Mouse (Mus musculus) spleen, adult 12 weeks (tissue): ENCODE results near the gene Ufc1.
"Not testable (repeated sequence)": the region's sequence is repeated elsewhere in the genome, so short reads cannot be mapped to it uniquely, and the experiment has no call there.

Source experiments
- DNase-seq: peaks from one replicate; pipeline ENCODE4 v3.0.0; 2022; ENCODE audit warnings: low spot score

Ufc1 gene

DNA sequence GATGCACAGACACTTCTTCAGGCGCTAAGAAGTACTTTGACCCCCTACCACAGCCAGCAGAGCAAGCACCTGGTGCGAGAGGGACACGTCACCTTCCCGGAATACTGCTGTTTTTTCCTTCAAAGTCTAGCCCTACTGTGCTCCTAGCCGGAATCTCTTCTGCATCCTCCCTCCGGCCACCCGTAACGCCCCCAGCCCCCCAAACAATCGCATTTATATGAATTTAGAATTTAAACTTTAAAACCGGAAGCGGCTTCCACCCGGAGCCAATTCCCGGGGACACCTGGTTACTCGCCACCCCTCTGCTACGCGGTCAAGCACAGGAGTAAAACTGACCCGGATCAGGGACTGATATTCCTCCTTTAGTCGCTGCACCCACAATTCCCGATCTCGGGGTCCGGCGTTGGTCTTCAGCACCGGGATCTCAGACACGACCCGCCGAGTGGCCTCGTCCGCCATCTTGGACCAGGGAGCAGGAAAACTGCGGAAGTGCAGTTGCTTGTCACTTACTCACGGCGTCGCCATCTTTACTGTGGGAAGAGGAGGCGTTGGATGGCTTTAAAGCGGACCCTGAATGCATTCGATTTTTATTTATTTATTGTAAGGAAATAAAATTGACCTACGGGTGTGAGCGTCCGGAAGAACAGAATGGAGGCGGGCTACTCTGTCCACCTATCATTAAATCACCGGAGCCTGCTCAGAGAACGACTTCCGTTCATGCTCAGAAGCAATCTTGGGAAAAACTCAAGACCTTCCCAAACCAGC, at the start of gene Ufc1:
Gene Ufc1, minus strand, starts transcription at position 727 of the 765 bp plus-strand sequence.
- DNase-seq = peak; percentile 77

DNA sequence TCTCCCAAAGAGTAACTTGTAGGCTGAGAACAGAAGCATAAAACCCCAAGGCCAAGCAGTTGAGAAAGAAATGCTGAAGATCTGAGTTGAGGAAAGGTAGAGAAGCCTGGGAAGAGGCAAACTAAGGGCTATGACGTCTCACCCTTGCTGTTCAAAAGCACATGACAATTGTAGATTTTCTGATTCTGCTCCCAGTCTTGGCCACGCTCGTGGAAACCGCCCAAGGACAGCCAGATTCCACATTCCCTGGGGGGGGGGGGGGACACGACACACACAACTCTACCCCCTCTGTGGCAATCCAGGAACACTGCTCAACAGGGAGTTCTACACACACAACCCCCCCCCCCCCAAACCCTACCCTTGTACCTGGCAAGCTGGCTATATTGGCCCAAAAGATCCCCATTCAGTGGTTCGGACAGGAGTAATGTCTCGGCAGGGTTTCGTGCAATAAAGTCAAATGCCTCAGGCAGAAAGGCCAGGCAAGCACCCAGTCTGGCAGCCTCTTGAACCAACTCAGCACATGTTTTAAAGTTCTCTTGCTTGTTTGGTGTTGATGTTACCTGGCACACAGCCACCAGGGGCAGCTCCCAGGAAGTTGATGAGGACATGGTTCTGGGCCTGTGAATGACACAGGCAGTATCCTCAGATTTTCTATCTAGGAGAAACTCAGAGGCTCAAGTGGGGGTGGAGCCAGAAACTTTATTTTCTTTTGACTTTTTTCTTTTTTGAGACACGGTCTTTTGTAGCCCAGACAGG, 49.3 kb upstream of the Ufc1 start:
- no peak for DNase-seq

DNA sequence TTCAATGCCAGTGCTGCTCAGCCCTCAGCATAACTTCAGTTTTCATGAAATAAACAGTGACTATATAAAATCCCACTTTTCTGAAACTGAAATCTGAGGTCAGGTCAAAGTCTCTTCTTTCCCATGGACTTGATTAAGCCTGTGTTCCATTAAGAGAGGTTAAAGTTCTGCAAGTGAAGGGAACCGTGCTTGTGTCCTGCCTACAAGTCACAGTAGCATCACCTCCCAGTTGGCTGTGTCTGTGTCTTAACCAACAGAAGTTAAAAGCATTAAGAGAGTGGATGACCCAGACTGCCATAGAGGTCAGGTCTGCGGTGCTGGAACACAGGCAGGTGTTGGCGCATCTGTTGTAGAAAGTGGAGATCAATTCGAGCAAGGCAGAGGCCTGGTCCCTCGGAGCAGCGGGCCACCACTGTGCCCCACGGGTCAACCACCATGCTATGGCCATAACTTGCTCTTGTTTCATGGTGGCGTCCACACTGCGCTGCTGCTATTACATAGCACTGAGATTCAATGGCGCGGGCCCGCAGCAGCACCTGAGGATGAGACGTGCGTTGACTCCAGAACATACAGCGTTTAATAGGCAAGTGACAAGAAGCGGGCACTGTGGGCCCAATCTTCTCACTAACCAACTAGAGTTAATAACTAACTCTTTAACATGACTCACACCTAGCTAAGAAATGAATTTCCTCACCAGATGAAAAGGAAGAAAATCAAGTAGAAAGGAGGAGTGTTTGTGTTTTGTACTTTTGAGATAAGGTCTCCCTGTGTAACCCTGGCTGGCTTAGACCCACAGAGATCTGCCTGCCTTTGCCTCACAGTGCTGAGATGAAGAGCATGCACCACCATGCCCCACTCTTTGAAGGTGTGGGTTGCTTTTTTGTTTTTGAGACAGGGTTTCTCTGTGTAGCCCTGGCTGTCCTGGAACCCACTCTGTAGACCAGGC, 47.7 kb upstream of the Ufc1 start:
- DNase-seq = no peak

DNA sequence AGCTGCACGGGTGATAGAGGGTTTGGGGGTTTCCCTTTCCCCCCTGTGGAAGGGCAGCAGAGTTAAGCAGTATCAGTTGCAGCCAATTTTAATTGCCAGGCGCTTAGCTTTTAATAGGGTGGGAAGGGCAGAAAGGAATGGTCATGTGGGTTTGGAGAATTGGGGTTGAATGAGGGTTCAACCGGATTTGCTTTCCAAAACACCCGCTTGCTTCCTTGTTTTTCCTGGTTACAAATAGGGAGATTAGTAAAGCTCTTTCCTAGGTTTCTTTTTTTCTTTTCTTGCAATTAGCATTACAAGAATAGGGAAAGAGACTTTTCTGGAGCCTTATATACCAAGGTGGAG, 35.4 kb upstream of the Ufc1 start:
- DNase-seq = no peak

DNA sequence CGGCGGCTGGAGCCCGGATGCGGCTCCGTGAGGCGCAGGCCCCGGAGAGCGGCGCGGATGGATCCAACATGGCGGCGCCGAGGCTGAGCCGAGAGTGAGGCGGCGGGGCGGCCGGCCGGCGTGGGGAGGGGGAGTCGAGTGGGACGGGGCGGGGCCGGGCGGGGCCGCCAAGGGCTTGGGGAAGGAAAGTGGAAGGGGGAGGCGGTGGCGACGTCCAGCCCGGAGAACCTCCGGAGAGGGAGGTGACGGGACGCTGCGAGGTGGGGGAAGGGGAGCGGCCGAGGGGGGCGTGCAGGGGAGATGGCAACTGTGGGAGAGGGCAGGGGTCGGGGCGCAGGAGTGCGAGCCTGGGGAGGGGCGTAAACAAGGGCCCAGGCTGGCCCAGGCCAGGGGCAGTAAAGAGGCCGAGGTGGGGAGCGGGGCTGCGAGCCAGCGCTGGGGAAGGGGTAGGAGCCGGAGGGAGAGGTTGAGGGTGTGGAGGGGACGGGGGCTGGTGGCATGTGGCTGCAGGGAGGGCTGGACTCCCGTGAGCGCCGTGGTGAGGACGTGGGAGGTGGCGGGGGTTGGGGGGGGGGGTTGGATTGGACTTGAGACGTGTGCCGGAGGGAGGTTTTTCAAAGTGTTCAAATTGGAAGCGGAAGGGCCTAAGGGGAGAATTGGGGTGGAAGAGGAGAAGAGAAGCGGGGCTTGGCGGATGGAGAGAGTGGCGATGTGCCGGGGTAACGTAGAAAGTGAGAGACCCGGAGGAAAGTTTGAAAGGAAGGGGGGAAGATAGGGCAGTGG, 34.8 kb upstream of the Ufc1 start:
- DNase-seq = no peak

DNA sequence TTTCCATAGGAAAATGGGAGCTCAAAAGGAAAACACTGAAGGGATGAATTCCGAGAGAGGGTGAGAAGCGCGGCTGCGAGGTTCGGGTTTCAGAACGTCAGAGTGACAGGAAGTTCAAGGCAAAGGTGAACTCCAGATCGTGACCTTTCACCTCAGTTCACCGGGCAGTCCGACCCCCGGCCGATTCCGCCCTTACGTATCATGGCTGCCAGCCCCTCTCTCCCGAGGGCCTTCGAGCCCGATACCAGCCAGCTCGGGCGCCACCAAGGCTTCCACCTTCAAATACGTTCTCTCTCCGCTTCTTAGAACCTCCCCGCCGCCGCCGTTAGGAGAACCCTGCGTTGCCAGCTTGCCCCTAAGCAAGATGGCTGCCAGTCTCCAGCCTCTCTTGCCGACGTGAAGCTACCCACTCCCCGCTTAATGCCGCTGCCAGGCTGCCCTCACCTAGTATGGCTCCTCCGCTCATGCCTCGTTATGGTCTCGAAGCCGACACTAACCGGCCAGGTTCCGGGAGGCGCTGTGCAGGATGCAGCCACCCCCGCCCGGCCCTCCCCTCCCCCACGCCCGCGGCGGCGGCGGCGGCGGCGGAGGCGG, 34.1 kb upstream of the Ufc1 start, which contains the start of gene Dedd:
Gene Dedd, plus strand, starts transcription at position 307 of the 594 bp plus-strand sequence.
- peak; percentile 85 for DNase-seq

DNA sequence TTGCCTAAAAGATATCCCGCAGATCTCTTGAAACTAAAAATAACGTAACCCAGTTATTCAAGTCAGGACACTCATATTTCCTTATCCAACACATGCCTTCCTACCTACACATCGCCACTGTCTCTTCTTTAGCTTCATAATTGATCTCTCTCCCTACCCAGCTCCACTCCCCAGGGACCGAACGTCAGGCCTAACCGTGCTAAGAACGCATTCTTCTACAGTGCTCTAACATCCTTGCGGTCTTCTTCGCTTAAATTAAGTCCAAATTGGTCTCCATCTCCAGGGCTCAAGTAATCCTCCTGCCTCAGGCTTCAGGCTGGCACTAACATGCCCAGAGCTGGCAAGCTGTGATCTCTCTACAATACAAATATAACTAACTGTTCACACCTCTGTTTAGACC, 33.4 kb upstream of the Ufc1 start:
- no peak for DNase-seq

DNA sequence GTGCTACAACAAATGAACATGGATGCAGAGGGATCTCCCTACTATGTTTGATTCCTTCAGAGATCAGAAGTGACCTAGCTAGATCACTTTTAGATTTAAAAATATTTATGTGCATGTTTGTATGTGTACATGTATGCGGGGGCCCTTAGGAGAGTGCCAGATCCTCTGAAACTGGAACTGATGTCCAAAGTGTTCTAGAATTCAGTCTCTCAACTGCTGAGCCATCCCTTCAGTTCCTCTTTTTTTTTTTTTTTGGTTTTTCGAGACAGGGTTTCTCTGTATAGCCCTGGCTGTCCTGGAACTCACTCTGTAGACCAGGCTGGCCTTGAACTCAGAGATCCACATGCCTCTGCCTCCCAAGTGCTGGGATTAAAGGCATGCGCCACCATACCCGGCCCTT, 31.8 kb upstream of the Ufc1 start:
- DNase-seq = not testable (repeated sequence)

DNA sequence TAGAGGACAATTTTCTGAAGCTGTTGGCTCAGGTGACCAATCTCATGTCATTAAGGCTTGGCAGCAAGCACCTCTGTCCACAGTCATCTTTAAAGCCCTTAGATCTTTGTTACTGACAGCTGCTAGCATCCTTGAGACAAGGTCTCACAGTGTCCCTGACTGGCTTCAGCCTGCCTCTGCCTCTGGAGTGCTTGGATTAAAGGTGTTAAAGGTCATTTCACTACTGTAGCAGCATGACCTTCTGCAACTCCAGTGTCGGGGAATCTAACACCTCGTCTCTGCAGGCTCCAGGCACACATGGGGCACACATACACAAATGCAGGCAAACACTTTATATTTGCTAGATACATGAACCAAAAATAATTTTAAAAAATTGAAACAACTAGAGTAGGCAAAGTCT, 30.7 kb upstream of the Ufc1 start:
- DNase-seq = no peak

DNA sequence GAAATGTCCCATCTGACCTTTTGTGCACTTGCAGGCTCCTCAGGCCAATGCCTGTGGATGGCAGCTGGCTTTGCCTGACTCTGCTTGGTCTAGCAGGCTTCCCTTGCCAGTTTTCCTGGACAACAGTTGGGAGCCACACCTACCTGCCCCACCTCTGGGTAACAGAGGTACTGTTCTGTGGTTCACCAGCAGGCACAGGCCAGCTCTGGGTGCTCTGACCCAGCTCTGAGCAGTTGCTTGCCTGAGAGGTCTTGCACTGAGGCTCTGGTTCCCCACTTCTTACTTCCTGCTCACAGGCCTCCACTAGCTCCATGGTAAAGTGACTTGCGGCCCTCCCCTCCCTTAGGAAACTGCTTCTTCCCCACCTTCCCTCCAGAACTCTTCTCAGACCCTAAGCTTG, 27.2 kb upstream of the Ufc1 start:
- DNase-seq = no peak

DNA sequence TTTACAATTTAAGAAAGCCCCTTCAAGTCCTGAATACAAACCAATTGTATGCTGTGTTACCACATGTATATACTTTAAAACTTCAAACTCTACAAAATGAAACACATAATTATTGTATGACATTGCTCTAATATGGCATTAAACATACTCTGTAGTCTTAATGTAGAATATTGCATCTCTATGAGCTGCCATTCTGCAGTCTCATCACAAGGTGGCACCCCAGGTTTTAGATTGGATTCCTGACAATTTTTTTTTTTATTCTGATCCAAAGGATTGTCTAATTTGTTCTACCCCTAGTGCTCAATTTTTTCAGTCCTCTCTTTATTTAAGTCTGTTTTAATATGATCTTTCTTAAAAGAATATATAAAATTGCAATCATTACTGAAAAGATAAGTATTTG, 26.6 kb upstream of the Ufc1 start:
- DNase-seq = no peak

DNA sequence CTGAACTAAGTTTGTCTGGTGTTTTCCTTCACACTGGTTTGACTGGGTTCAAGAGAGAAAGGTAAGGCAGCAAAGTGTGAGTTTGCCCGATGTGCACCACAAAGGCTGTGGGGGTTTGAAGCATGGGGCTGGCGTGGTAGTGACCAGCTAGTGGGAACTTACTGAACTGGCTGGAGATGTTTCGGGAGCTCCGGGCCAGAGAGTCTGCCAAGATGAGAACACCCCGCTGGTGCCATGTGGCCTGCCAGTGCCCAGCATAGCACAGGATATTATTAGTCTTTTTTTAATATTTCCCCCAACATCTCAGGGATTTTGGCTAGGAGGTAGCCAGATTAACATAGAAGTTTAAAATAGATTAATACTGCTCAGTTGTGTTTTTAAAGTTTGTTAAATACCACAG, 25.3 kb upstream of the Ufc1 start:
- DNase-seq = no peak

DNA sequence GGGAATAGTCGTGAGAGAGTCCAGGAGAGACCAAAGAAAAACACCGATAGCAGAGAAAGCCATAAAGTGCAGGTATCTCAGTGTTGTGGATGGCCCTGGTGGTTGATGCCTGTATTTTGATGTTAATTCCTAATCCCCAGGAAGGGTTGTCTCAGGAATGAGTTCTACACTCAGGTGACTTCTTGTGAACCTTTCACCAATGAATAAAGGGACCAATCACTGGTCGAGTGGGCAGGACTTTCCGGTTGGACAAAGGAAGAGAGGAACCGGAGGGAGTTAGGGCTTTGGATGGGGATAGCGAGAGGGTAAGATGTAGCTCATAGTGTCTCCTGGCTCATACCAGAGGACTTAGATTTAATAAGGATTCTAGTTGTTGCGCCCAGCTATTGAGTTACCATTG, 24.9 kb upstream of the Ufc1 start:
- no peak for DNase-seq

DNA sequence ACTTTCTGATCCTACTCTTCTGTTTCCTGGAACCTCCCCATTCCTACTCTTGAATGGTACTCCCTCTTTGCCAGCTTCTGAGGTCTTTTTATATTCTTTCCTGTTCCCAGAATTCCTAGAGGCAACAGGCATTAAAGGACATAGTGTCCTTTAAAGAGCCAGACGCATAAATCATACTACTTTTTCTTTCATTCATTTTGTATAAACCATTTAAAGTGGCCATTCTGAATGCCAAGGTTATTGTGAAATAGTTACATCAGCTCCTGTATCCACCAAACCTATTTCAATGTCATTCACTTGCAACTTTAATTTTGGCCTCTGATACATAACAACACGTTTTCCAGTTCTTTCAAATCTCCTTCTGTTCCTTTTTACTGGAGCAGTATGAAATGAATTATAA, 14.5 kb upstream of the Ufc1 start:
- no peak for DNase-seq

DNA sequence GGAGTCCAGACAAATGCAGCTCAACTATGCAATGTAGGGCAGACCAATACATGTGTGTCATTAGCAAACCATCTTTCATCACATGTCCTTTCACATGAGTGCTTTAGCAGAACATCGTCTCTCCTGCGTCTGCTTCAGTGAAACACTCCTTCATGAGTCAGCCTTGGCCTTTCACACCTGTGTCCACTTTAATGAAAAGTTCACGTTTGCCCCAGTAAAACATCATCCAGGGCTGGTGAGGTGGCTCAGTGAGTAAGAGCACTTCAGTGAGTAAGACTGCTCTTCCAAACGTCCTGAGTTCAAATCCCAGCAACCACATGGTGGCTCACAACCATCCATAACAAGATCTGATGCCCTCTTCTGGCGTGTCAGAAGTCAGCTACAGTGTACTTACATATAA, 11.3 kb upstream of the Ufc1 start:
- not testable (repeated sequence) for DNase-seq

DNA sequence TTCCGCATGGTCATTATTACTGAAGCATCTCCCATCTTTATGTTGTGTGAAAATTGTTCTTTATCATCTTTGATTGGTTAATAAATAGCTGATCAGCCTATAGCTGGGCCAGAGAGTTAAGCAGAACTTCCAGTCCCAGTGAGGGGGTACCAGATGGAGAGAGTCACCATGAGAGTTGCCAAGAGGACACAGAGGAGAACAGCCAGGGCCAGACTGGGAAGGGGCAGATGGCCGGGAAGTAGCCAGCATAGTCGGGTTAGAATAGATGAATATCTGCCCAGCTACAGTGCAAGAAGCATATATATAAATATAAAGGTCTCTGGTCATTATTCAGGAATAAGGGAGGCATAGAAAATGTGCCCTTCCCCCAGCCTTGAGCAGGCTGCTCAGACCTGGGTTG, 3.4 kb upstream of the Ufc1 start:
- no peak for DNase-seq

DNA sequence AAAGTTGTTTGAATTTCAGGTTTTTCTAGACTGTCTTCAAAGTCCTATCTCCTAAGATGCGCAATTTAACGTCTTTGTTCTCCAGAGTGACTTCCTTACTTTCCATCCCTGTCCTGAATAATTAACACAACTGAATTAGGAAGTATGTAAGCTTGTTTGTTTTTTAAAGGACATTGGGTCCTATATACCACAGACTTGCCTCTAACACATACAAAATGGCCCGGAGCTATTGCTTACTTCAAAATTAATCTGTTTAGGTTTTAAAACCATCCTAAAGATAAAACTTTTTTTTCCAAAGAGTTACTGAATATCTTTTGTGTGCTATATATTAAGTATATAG, 209 bp upstream of the Ufc1 start:
- DNase-seq = no peak

DNA sequence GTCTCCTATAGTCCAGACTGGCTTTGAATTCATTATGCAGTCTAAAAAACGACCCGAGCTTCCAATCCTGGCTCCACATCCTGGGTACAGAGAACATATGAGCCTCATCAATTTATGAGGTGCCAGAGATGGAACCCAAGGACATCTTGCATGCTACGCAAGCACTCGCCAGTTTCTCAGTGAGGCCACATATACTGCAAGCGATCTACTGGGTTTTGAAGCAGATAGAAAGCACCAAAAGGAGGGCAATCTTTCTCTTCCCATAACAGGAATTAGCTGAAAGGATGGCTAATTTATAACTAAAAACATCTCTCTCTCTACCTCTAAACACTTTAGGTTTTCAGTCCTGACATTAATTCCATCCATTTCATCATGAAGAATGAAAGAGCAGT, 922 bp downstream of the Ufc1 start:
- no peak for DNase-seq

DNA sequence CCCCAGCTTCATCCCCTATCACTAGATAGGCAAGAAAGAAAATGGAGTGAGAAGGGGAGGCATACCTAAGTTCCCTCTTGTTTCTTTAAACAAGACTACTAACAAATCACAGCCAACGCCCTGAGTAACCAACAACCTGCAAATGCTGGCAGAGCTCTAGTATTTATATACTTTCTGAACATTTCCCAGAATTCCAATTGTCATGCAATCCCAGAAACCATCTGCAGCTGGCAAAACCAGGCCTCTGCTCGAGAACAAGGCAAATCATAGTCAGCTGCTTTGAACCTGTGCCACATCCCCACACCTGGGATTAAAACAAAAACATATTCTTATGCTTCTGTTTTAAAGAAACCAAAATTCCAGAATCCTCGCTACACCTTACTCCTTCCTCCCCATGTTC, 1.5 kb downstream of the Ufc1 start:
- DNase-seq = no peak

DNA sequence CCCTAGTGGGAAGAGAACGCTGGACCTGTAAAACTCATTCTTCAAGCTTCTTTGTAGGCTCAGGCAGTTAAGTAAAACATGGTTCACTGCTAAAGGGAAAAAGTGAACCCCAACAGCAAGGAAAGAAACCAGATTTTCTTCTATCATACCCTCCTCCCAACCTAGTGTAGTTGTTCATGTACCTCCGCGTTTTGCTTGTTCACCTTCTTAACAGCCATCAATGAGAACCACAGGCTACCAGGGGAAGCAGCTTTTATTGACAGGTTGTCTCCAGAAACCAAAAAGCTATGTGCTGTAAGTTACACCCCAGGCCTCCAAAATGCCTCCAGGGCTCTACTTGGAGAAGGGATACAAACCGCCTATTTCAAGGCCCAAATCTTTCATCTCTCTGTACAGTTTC, 6.5 kb downstream of the Ufc1 start:
- no peak for DNase-seq
